Mouse (Mus musculus): ENCODE measurements around the gene Palm. TPM values are rescaled to one million over a fixed set of nuclear protein-coding genes. Genes with fewer than 3 reads are reported as not detected.

The Palm gene
- total and polyA plus RNA-seq, 2 experiments from 2014 or later, result 156 to 242 TPM

DNA sequence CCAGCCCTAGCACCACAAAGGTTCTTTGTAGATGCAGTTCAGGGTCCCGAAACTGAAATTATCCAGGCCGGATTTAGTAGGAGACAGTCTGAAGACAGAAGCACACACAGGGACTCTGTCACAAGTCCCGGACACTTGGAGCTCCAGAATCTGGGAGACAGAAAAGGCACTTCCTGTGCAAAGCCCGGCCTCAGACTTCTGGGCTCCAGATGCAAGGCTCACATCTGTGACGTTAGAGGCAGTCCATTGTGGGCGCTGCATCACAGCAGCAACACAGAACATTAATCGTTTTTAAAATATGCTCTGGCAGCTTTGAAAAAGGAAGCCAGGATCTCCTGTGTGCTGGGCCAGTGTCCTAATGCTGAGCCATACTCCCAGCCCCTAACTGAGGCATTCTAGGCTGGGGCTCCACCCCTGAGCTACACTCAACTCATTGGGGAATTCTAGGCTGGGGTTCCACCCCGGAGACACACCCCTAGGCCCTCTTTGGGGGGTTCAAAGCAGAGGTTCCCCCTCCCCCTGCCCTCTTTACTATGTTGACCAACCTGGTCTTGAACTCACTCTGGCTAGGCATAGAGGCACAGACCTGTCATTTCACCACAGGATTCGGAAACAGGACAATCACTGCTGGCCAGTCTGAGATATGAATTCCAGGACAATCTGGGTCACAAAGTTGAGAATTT is 58.9 kb downstream of the Palm start:
- Histone ChIP-seq H3K4me3 (ENCODE audit: low read length) (no peak overlapping the region), H3K4me1 (ENCODE audit: insufficient read depth, low read length) (peaks cover 37% of the 10 kb centered on the region), H3K27me3 (ENCODE audit: insufficient read depth, low read length) (no peaks in the 10 kb centered on the region), H3K4me2 (ENCODE audit: low read depth, low read length) (peak overlapping the region; percentile 71; the same call in 1 of the 2 replicates), H3K9me3 (ENCODE audit: low read length) (no peaks in the 10 kb centered on the region), H3K9ac (replicated peaks; ENCODE audit: low read length) (peak overlapping the region; percentile 65), H3K36me3 (ENCODE audit: insufficient read depth, low read length) (no peaks in the 10 kb centered on the region), H3K27ac (peak overlapping the region; percentile 100)
- no peak for TF ChIP-seq CTCF (IDR thresholded peaks at IDR 0.05; ENCODE audit: low read depth)
- DNase-seq (ENCODE audit: low spot score) (no peak), ATAC-seq (no peak)
- 53% methylated on average over 9 of the region's 9 CpGs for WGBS

DNA sequence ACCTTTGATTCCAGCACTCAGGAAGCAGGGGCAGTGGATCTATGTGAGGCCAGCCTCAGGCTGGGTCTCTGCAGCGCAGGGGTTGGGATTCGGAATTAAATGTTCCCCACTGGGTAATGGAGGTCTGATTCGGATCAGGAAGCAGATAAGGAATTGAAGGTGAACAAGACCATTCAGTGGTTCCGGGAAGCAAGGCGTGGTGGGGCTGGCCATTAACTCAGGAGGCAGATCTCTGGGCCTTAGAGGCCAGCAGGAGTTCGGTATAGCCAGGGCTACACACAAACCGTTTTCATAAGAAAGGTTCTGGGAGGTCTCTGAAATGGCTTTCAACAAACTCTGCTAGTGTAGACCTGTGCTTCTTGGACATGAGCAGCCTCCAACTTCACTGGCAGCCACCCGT is 59.5 kb downstream of the Palm start:
- peaks cover 42% of the 10 kb centered on the region for H3K4me1 ChIP-seq (ENCODE audit: insufficient read depth, low read length)
- ATAC-seq (no peak), DNase-seq (ENCODE audit: low spot score) (no peak)
- TF ChIP-seq CTCF (IDR thresholded peaks at IDR 0.05; ENCODE audit: low read depth), result no peak
- peak overlapping the region; percentile 65 for H3K9ac ChIP-seq (replicated peaks; ENCODE audit: low read length)
- peak overlapping the region; percentile 96 for H3K4me3 ChIP-seq (ENCODE audit: low read length)
- no peaks in the 10 kb centered on the region for H3K27me3 ChIP-seq (ENCODE audit: insufficient read depth, low read length)
- peak overlapping the region; percentile 100 for H3K27ac ChIP-seq
- no peaks in the 10 kb centered on the region for H3K9me3 ChIP-seq (ENCODE audit: low read length)
- H3K36me3 ChIP-seq (ENCODE audit: insufficient read depth, low read length), result no peaks in the 10 kb centered on the region
- peak overlapping the region; percentile 71 for H3K4me2 ChIP-seq (ENCODE audit: low read depth, low read length)
- 16% methylated on average over 8 of the region's 8 CpGs for WGBS

- WGBS, result 0% methylated on average over 15 of the region's 15 CpGs
- Histone ChIP-seq H3K9ac (replicated peaks; ENCODE audit: low read length) (peak overlapping the region; percentile 65), H3K9me3 (ENCODE audit: low read length) (no peaks in the 10 kb centered on the region), H3K4me3 (ENCODE audit: low read length) (peak overlapping the region; percentile 96), H3K4me2 (ENCODE audit: low read depth, low read length) (peak overlapping the region; percentile 71), H3K36me3 (ENCODE audit: insufficient read depth, low read length) (no peaks in the 10 kb centered on the region), H3K27me3 (ENCODE audit: insufficient read depth, low read length) (no peaks in the 10 kb centered on the region), H3K4me1 (ENCODE audit: insufficient read depth, low read length) (peaks cover 47% of the 10 kb centered on the region), H3K27ac (peak overlapping the region; percentile 100)
- DNase-seq (ENCODE audit: low spot score) (peak; percentile 97), ATAC-seq (peak; percentile 36)
- no peak for TF ChIP-seq CTCF (IDR thresholded peaks at IDR 0.05; ENCODE audit: low read depth)
These were observed 60.0 kb downstream of the Palm start for GRCm38 (mm10) chr10:79853392-79853791.

GRCm38 (mm10) chr10:79853860-79854795 is 60.8 kb downstream of the Palm start, which contains the start of gene Ptbp1:
Gene Ptbp1, plus strand, starts transcription at chr10:79854427.
- no peaks in the 10 kb centered on the region for H3K27me3 ChIP-seq (ENCODE audit: insufficient read depth, low read length)
- peak within 1 kb of the TSS; percentile 99 for H3K9ac ChIP-seq (replicated peaks; ENCODE audit: low read length)
- H3K4me3 ChIP-seq (ENCODE audit: low read length), result peak within 1 kb of the TSS; percentile 96
- ATAC-seq (peak; percentile 94), DNase-seq (ENCODE audit: low spot score) (peak; percentile 100)
- H3K9me3 ChIP-seq (ENCODE audit: low read length), result no peaks in the 10 kb centered on the region
- H3K4me1 ChIP-seq (ENCODE audit: insufficient read depth, low read length), result peaks cover 52% of the 10 kb centered on the region
- no peak for TF ChIP-seq CTCF (IDR thresholded peaks at IDR 0.05; ENCODE audit: low read depth)
- H3K4me2 ChIP-seq (ENCODE audit: low read depth, low read length), result peak within 1 kb of the TSS; percentile 98
- peaks cover 1% of the 10 kb centered on the region; the same call in 1 of the 2 replicates for H3K36me3 ChIP-seq (ENCODE audit: insufficient read depth, low read length)
- under 1% methylated on average over 75 of the region's 75 CpGs for WGBS
- H3K27ac ChIP-seq, result peak within 1 kb of the TSS; percentile 100

- Histone ChIP-seq H3K4me2 (ENCODE audit: low read depth, low read length) (peak overlapping the region; percentile 98), H3K27ac (peak overlapping the region; percentile 100), H3K36me3 (ENCODE audit: insufficient read depth, low read length) (peaks cover 9% of the 10 kb centered on the region), H3K9me3 (ENCODE audit: low read length) (no peaks in the 10 kb centered on the region), H3K27me3 (ENCODE audit: insufficient read depth, low read length) (no peaks in the 10 kb centered on the region), H3K9ac (replicated peaks; ENCODE audit: low read length) (peak overlapping the region; percentile 99), H3K4me3 (ENCODE audit: low read length) (peak overlapping the region; percentile 96), H3K4me1 (ENCODE audit: insufficient read depth, low read length) (peaks cover 52% of the 10 kb centered on the region)
- peak; percentile 19 for ATAC-seq
- TF ChIP-seq CTCF (IDR thresholded peaks at IDR 0.05; ENCODE audit: low read depth), result no peak
- under 1% methylated on average over 72 of the region's 83 CpGs for whole genome bisulfite sequencing
- peak; percentile 84 for DNase-seq (ENCODE audit: low spot score)
These were observed 61.6 kb downstream of the Palm start for GRCm38 (mm10) chr10:79854801-79855541.

DNA sequence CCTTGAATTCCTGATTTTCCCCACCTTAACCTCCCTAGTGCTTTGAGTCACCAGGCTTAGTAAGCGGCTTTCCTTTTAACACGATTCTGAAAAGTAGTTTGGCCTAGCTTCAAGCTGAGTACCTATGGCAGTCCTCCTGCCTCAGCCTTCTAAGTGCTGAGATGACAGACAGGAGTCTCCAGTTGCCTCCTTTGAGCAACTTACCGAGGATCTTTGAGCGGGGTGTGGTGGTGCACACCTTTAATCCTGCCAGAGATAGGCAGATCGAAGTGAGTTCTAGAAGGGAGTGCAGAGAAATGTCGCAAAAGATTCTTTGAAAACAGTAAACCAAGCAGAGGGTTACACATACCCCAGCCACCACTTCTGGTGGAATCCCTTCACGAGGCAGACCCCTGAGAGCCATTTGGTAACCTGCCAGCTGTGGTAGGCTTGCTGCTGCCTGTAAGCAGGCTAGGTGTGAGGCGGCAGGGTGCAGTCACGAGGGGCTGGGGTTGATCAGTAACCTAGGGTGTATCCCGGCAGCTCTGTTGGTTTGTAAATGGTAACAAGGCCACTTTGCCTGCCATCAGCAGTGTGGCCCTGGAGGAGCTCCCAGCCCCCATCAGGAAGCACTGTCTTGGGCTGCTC is 62.3 kb downstream of the Palm start:
- DNase-seq (ENCODE audit: low spot score), result peak; percentile 44

More for the DNA sequence above, 62.3 kb downstream of the Palm start:
- 3% methylated on average over 10 of the region's 10 CpGs for WGBS
- ATAC-seq, result no peak
- H3K9ac ChIP-seq (replicated peaks; ENCODE audit: low read length), result peak overlapping the region; percentile 99
- peak overlapping the region; percentile 100 for H3K27ac ChIP-seq
- no peaks in the 10 kb centered on the region for H3K27me3 ChIP-seq (ENCODE audit: insufficient read depth, low read length)
- H3K9me3 ChIP-seq (ENCODE audit: low read length), result no peaks in the 10 kb centered on the region
- peak overlapping the region; percentile 96 for H3K4me3 ChIP-seq (ENCODE audit: low read length)
- peaks cover 52% of the 10 kb centered on the region for H3K4me1 ChIP-seq (ENCODE audit: insufficient read depth, low read length)
- peaks cover 16% of the 10 kb centered on the region for H3K36me3 ChIP-seq (ENCODE audit: insufficient read depth, low read length)
- no peak for TF ChIP-seq CTCF (IDR thresholded peaks at IDR 0.05; ENCODE audit: low read depth)
- peak overlapping the region; percentile 98 for H3K4me2 ChIP-seq (ENCODE audit: low read depth, low read length)
